Mouse (Mus musculus) intestine, embryonic 15.5 days (tissue): Measurements from ENCODE around the gene Nbl1. TPM values are rescaled to one million over a fixed set of nuclear protein-coding genes. Genes with fewer than 3 reads are reported as not detected.

Source experiments
- ATAC-seq: fragments of 200-750 bp; cut with Nextera tagmentation; 2 replicates; pipeline ENCODE4 v1.8.0; 2017; ENCODE audit warnings: moderate TSS enrichment, moderate library complexity
- H3K27ac ChIP-seq: fragments of 300-500 bp; sonication (generic); 2 replicates; pipeline ENCODE4 v1.5.1; 2015; ENCODE audit warnings: mild to moderate bottlenecking, inconsistent platforms
- H3K27me3 ChIP-seq: fragments of 300-500 bp; sonication (generic); replicated peaks from 2 replicates; pipeline ENCODE4 v1.6.1; 2015; ENCODE audit warnings: inconsistent platforms
- H3K36me3 ChIP-seq: fragments of 300-500 bp; sonication (generic); 2 replicates; pipeline ENCODE4 v1.6.1; 2015; ENCODE audit warnings: inconsistent platforms
- H3K4me1 ChIP-seq: fragments of 300-500 bp; sonication (generic); replicated peaks from 2 replicates; pipeline ENCODE4 v1.6.1; 2015; ENCODE audit warnings: inconsistent platforms
- H3K4me2 ChIP-seq: fragments of 300-500 bp; sonication (generic); replicated peaks from 2 replicates; pipeline ENCODE4 v1.6.1; 2015; ENCODE audit warnings: mild to moderate bottlenecking, inconsistent platforms
- H3K4me3 ChIP-seq: fragments of 300-500 bp; sonication (generic); replicated peaks from 2 replicates; pipeline ENCODE4 v1.5.1; 2015; ENCODE audit warnings: inconsistent platforms
- H3K9ac ChIP-seq: fragments of 300-500 bp; sonication (generic); 2 replicates; pipeline ENCODE4 v1.6.1; 2015; ENCODE audit warnings: inconsistent platforms
- H3K9me3 ChIP-seq: fragments of 300-500 bp; sonication (generic); 2 replicates; pipeline ENCODE4 v1.6.1; 2016; ENCODE audit warnings: inconsistent platforms
- WGBS: fragments of 180-500 bp; shearing (Covaris S2); methylation state at CpG from one replicate; pipeline ENCODE4 v1.1.7; 2015; 5-methylcytosine and 5-hydroxymethylcytosine counted together
- polyA plus RNA-seq: library from polyadenylated mRNA; unstranded; fragments of >200 nt; fragmentation: Nextera tagmentation; extraction: Ambion mirVana; gene quantifications from 2 replicates; pipeline ENCODE4 v1.2.1, GENCODE M21; 2015

Gene Nbl1
- polyA plus RNA-seq, 1 experiment from 2014 or later: 49.9 TPM

GRCm38 (mm10) chr4:139054300-139054923 is 38.4 kb downstream of the Nbl1 start:
- Histone ChIP-seq H3K4me2 (no peak overlapping the region), H3K9ac (no peak overlapping the region), H3K4me1 (no peaks in the 10 kb centered on the region), H3K4me3 (no peak overlapping the region), H3K36me3 (no peaks in the 10 kb centered on the region), H3K27me3 (no peaks in the 10 kb centered on the region), H3K27ac (no peak overlapping the region), H3K9me3 (no peaks in the 10 kb centered on the region)
- no peak for ATAC-seq
- 56% methylated on average over 9 of the region's 9 CpGs for WGBS

GRCm38 (mm10) chr4:139053391-139053790 is 39.4 kb downstream of the Nbl1 start:
- Histone ChIP-seq H3K4me1 (no peaks in the 10 kb centered on the region), H3K9ac (no peak overlapping the region), H3K27ac (no peak overlapping the region), H3K4me3 (no peak overlapping the region), H3K9me3 (no peaks in the 10 kb centered on the region), H3K27me3 (no peaks in the 10 kb centered on the region), H3K4me2 (no peak overlapping the region), H3K36me3 (no peaks in the 10 kb centered on the region)
- no peak for ATAC-seq
- 47% methylated on average over 5 of the region's 5 CpGs for WGBS

- H3K36me3 ChIP-seq: no peaks in the 10 kb centered on the region
- H3K9ac ChIP-seq: no peak overlapping the region
- no peaks in the 10 kb centered on the region for H3K27me3 ChIP-seq
- no peaks in the 10 kb centered on the region for H3K4me1 ChIP-seq
- ATAC-seq: no peak
- no peaks in the 10 kb centered on the region for H3K9me3 ChIP-seq
- H3K4me2 ChIP-seq: no peak overlapping the region
- H3K27ac ChIP-seq: no peak overlapping the region
- 80% methylated on average over 7 of the region's 7 CpGs for WGBS
- H3K4me3 ChIP-seq: no peak overlapping the region
Measured at GRCm38 (mm10) chr4:139052796-139053195, 40.0 kb downstream of the Nbl1 start.

GRCm38 (mm10) chr4:139048518-139048917 is 44.3 kb downstream of the Nbl1 start:
- Histone ChIP-seq H3K4me1 (no peaks in the 10 kb centered on the region), H3K9me3 (no peaks in the 10 kb centered on the region), H3K4me3 (no peak overlapping the region), H3K27ac (no peak overlapping the region), H3K4me2 (no peak overlapping the region), H3K9ac (no peak overlapping the region), H3K27me3 (no peaks in the 10 kb centered on the region), H3K36me3 (no peaks in the 10 kb centered on the region)
- ATAC-seq: no peak
- 79% methylated on average over 6 of the region's 6 CpGs for WGBS

- ATAC-seq: no peak
- Histone ChIP-seq H3K4me1 (no peaks in the 10 kb centered on the region), H3K27me3 (no peaks in the 10 kb centered on the region), H3K27ac (no peak overlapping the region), H3K9me3 (no peaks in the 10 kb centered on the region), H3K9ac (no peak overlapping the region), H3K36me3 (no peaks in the 10 kb centered on the region), H3K4me2 (no peak overlapping the region), H3K4me3 (no peak overlapping the region)
- whole genome bisulfite sequencing: 85% methylated on average over 5 of the region's 5 CpGs
Measured at GRCm38 (mm10) chr4:139046354-139046753, 46.4 kb downstream of the Nbl1 start.

- H3K4me1 ChIP-seq: no peaks in the 10 kb centered on the region
- no peak overlapping the region for H3K4me2 ChIP-seq
- H3K27ac ChIP-seq: no peak overlapping the region
- no peak for ATAC-seq
- H3K36me3 ChIP-seq: no peaks in the 10 kb centered on the region
- 86% methylated on average over 5 of the region's 5 CpGs for WGBS
- H3K27me3 ChIP-seq: no peaks in the 10 kb centered on the region
- no peaks in the 10 kb centered on the region for H3K9me3 ChIP-seq
- no peak overlapping the region for H3K9ac ChIP-seq
- no peak overlapping the region for H3K4me3 ChIP-seq
Measured at GRCm38 (mm10) chr4:139044566-139044965, 48.2 kb downstream of the Nbl1 start.

- Histone ChIP-seq H3K4me2 (no peak overlapping the region), H3K4me1 (no peaks in the 10 kb centered on the region), H3K9ac (no peak overlapping the region), H3K36me3 (no peaks in the 10 kb centered on the region), H3K9me3 (no peaks in the 10 kb centered on the region), H3K4me3 (no peak overlapping the region), H3K27me3 (no peaks in the 10 kb centered on the region), H3K27ac (no peak overlapping the region)
- ATAC-seq: no peak
- WGBS: 86% methylated on average over 2 of the region's 2 CpGs
Measured at GRCm38 (mm10) chr4:139043600-139043999, 49.2 kb downstream of the Nbl1 start.

- no peak overlapping the region for H3K27ac ChIP-seq
- no peak for ATAC-seq
- no peaks in the 10 kb centered on the region for H3K27me3 ChIP-seq
Measured at GRCm38 (mm10) chr4:139042611-139043010, 50.2 kb downstream of the Nbl1 start.

GRCm38 (mm10) chr4:139040084-139040839 is 52.5 kb downstream of the Nbl1 start:
- no peak for ATAC-seq
- 22% methylated on average over 10 of the region's 10 CpGs for WGBS

More at GRCm38 (mm10) chr4:139042611-139043010, 50.2 kb downstream of the Nbl1 start:
- WGBS: 80% methylated on average over 5 of the region's 5 CpGs
- H3K36me3 ChIP-seq: no peaks in the 10 kb centered on the region
- no peak overlapping the region for H3K9ac ChIP-seq
- no peak overlapping the region for H3K4me3 ChIP-seq
- H3K4me2 ChIP-seq: no peak overlapping the region
- H3K9me3 ChIP-seq: no peaks in the 10 kb centered on the region
- H3K4me1 ChIP-seq: peaks cover 8% of the 10 kb centered on the region

GRCm38 (mm10) chr4:139037795-139038607 is 54.8 kb downstream of the Nbl1 start:
- no peak for ATAC-seq
- Histone ChIP-seq H3K4me3 (no peak overlapping the region), H3K36me3 (no peaks in the 10 kb centered on the region), H3K4me2 (no peak overlapping the region), H3K9me3 (no peaks in the 10 kb centered on the region), H3K27ac (no peak overlapping the region), H3K4me1 (peaks cover 8% of the 10 kb centered on the region), H3K27me3 (no peaks in the 10 kb centered on the region), H3K9ac (no peak overlapping the region)
- 55% methylated on average over 17 of the region's 17 CpGs for WGBS

More at GRCm38 (mm10) chr4:139040084-139040839, 52.5 kb downstream of the Nbl1 start:
- Histone ChIP-seq H3K4me1 (peaks cover 8% of the 10 kb centered on the region), H3K36me3 (no peaks in the 10 kb centered on the region), H3K9me3 (no peaks in the 10 kb centered on the region), H3K9ac (no peak overlapping the region), H3K27me3 (no peaks in the 10 kb centered on the region), H3K4me2 (no peak overlapping the region), H3K27ac (no peak overlapping the region), H3K4me3 (no peak overlapping the region)

GRCm38 (mm10) chr4:139035799-139036198 is 57.0 kb downstream of the Nbl1 start:
- Histone ChIP-seq H3K36me3 (no peaks in the 10 kb centered on the region), H3K27me3 (no peaks in the 10 kb centered on the region), H3K9ac (no peak overlapping the region), H3K9me3 (no peaks in the 10 kb centered on the region), H3K4me1 (peaks cover 8% of the 10 kb centered on the region), H3K4me2 (no peak overlapping the region), H3K4me3 (no peak overlapping the region), H3K27ac (no peak overlapping the region)
- no peak for ATAC-seq
- WGBS: 83% methylated on average over 3 of the region's 3 CpGs

- no peak overlapping the region for H3K9ac ChIP-seq
Measured at GRCm38 (mm10) chr4:139034942-139035341, 57.9 kb downstream of the Nbl1 start.

More at GRCm38 (mm10) chr4:139034942-139035341, 57.9 kb downstream of the Nbl1 start:
- WGBS: 92% methylated on average over 3 of the region's 3 CpGs
- ATAC-seq: no peak
- Histone ChIP-seq H3K4me3 (no peak overlapping the region), H3K36me3 (no peaks in the 10 kb centered on the region), H3K27me3 (no peaks in the 10 kb centered on the region), H3K9me3 (no peaks in the 10 kb centered on the region), H3K4me2 (no peak overlapping the region), H3K4me1 (peaks cover 8% of the 10 kb centered on the region), H3K27ac (no peak overlapping the region)
